Mouse (Mus musculus) hindbrain, postnatal 0 days (tissue): ENCODE results near the gene Olfr27. TPM values are rescaled to one million over a fixed set of nuclear protein-coding genes. Genes with fewer than 3 reads are reported as not detected.

Source experiments
- ATAC-seq: fragments of 200-750 bp; cut with Nextera tagmentation; 2 replicates; pipeline ENCODE4 v1.8.0; 2017; ENCODE audit warnings: mild to moderate bottlenecking, moderate TSS enrichment, moderate library complexity
- DNase-seq: peaks from one replicate; pipeline ENCODE4 v3.0.0-alpha.2; 2015; ENCODE audit warnings: low spot score
- H3K27ac ChIP-seq: fragments of 300-500 bp; sonication (generic); 2 replicates; pipeline ENCODE4 v1.5.1; 2014; ENCODE audit warnings: mild to moderate bottlenecking
- H3K27me3 ChIP-seq: fragments of 300-500 bp; sonication (generic); 2 replicates; pipeline ENCODE4 v1.6.1; 2014; ENCODE audit warnings: low read length, mixed read lengths; ENCODE audit not compliant: insufficient read depth
- H3K36me3 ChIP-seq: fragments of 300-500 bp; sonication (generic); 2 replicates; pipeline ENCODE4 v1.6.1; 2014; ENCODE audit warnings: low read length, mixed read lengths; ENCODE audit not compliant: insufficient read depth
- H3K4me1 ChIP-seq: fragments of 300-500 bp; sonication (generic); 2 replicates; pipeline ENCODE4 v1.6.1; 2014; ENCODE audit warnings: antibody characterized with exemption, low read length, mixed read lengths; ENCODE audit not compliant: insufficient read depth
- H3K4me2 ChIP-seq: fragments of 300-500 bp; sonication (generic); 2 replicates; pipeline ENCODE4 v1.6.1; 2014; ENCODE audit warnings: low read depth, mild to moderate bottlenecking, low read length, moderate library complexity, mixed read lengths
- H3K4me3 ChIP-seq: fragments of 300-500 bp; sonication (generic); 2 replicates; pipeline ENCODE4 v1.5.1; 2014; ENCODE audit warnings: low read length
- H3K9ac ChIP-seq: fragments of 300-500 bp; sonication (generic); replicated peaks from 2 replicates; pipeline ENCODE4 v1.6.1; 2014; ENCODE audit warnings: mild to moderate bottlenecking, low read length, moderate library complexity, mixed read lengths
- H3K9me3 ChIP-seq: fragments of 300-500 bp; sonication (generic); 2 replicates; pipeline ENCODE4 v1.6.1; 2016; ENCODE audit warnings: low read length, mixed read lengths
- CTCF ChIP-seq: IDR thresholded peaks from 2 replicates; pipeline ENCODE4 v1.5.1; 2016; ENCODE audit warnings: antibody characterized with exemption, control low read depth, low read depth
- WGBS: fragments of 180-500 bp; shearing (Covaris S2); extraction: QIAGEN DNeasy Blood & Tissue Kit; methylation state at CpG from one replicate; pipeline ENCODE4 v1.1.7; 2014; 5-methylcytosine and 5-hydroxymethylcytosine counted together
- polyA plus RNA-seq: library from polyadenylated mRNA; unstranded; fragments of >200 nt; fragmentation: Nextera tagmentation; extraction: Ambion mirVana; gene quantifications from 2 replicates; pipeline ENCODE4 v1.2.1, GENCODE M21; 2015
- total RNA-seq: library from RNA; depleted of rRNA; stranded (reverse); fragments of >200 nt; gene quantifications from 2 replicates; pipeline ENCODE4 v1.2.3, GENCODE M21; 2014; rRNA removed

Olfr27 gene
- total RNA-seq, result not detected in 2 replicates
- polyA plus RNA-seq, result not detected in 2 replicates

DNA sequence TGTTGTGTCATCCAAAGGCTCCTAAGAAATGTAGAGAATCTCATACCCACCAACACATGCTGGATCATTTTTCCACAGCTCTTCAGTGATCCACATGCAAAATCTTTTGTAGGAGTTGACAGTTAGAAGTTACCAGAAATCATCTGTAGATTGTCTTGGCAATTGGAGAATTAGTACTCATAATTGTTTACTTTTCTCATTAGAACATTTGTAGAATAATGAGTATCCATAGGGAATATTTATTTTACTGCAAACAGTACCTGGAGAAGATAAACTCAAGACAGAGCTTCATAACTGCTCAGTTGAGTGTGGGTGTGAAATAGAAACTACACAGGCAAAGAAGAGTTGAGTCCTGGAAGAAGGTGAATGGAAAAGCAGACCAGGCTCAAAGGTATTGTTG is at the start of gene Olfr27:
TSS of gene Olfr27 (plus strand) at position 301 of the 400 bp plus-strand sequence.
- no peak for TF ChIP-seq CTCF
- Histone ChIP-seq H3K36me3 (no peaks in the 10 kb centered on the region), H3K9me3 (no peaks in the 10 kb centered on the region), H3K4me1 (no peaks in the 10 kb centered on the region), H3K9ac (no peak within 1 kb of the TSS), H3K27ac (no peak within 1 kb of the TSS), H3K27me3 (no peaks in the 10 kb centered on the region), H3K4me3 (no peak within 1 kb of the TSS), H3K4me2 (no peak within 1 kb of the TSS)
- ATAC-seq (no peak), DNase-seq (no peak)

DNA sequence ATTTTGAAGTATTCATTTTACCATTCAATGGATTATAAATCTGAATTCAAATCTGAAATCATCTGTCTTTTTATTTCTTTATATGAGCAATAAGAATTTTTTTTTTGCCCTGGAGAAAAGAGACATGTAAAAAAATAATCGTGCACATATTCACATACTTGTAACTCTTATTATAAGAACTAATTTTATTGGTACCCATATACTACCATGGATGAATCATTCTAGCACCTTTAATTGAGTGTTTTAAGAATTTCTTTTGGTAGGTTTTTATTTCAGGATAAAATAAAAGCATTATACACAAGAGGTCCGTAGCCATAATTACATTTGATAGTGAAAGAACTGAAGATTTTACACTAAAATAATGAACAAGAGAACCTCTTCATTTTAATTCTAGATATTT is 49.1 kb upstream of the Olfr27 start, which contains the start of gene Olfr938:
TSS of gene Olfr938 (minus strand) at position 101 of the 400 bp plus-strand sequence.
- H3K9me3 ChIP-seq, result no peaks in the 10 kb centered on the region
- H3K27me3 ChIP-seq, result no peaks in the 10 kb centered on the region
- no peaks in the 10 kb centered on the region for H3K4me1 ChIP-seq
- no peak within 1 kb of the TSS for H3K4me3 ChIP-seq
- ATAC-seq (no peak), DNase-seq (no peak)
- H3K27ac ChIP-seq, result no peak within 1 kb of the TSS
- 90% methylated on average over 2 of the region's 2 CpGs for WGBS
- TF ChIP-seq CTCF, result no peak
- H3K36me3 ChIP-seq, result no peaks in the 10 kb centered on the region
- H3K9ac ChIP-seq, result no peak within 1 kb of the TSS
- no peak within 1 kb of the TSS for H3K4me2 ChIP-seq

DNA sequence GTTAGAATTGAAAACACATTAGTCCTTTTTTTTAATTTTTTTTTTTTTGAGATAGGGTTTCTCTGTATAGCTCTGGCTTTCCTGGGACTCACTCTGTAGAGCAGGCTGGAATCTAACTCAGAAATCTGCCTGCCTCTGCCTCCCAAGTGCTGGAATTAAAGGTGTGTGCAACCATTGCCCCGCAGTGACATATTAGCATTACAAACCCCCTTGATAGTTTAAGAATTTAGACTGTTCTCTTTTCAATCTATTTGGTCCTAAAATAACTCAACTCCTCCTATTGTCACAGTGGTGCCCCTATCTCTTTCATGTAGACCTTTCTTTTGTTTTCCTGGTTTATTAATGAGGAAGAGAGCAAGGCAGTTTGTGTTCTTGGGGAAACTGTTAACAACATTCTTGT is 605 bp upstream of the Olfr27 start:
- no peak overlapping the region for H3K27ac ChIP-seq
- no peak overlapping the region for H3K9ac ChIP-seq
- no peak for TF ChIP-seq CTCF
- DNase-seq (no peak), ATAC-seq (no peak)
- H3K9me3 ChIP-seq, result no peaks in the 10 kb centered on the region
- H3K4me1 ChIP-seq, result no peaks in the 10 kb centered on the region
- H3K36me3 ChIP-seq, result no peaks in the 10 kb centered on the region
- no peak overlapping the region for H3K4me3 ChIP-seq
- no peaks in the 10 kb centered on the region for H3K27me3 ChIP-seq
- WGBS, result 79% methylated on average over 1 of the region's 1 CpGs
- no peak overlapping the region for H3K4me2 ChIP-seq

DNA sequence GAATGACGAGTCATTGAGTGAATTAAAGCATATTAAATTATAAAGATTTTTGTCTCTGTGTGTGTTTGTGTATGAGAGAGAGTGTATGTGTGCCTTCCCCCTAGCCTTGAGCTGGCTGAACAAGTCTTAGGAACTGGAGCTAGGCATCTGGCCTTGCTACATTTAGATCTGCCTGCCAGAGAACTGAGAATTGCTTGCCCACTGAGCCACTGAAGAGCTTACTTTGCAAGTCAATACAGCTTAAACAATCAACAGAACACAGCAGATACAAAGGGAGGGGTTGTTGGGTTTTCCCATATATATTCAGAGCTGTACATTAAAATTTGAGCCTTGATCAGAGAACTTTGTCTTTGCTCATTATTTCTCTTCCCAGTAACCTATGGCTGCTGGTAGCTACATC is 24.5 kb downstream of the Olfr27 start:
- TF ChIP-seq CTCF, result no peak
- H3K9ac ChIP-seq, result no peak overlapping the region

DNA sequence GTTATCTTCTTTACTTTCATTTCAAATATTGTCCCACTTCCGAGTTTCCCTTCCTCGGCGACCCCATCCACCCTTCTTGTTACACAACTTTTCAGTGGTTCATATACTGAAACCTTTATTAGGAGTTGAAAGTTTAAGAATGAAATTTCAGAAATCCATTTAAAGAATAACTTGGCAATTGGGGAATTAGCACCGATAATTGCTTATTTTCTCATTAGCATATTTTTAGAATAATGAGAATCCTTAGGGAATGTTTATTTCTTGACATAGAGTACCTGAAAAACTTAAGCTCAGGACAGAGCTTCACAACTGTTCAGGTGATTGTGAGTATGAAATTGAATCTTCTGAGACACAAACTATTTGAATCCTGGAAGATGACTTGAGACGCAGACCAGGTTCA is 38.1 kb downstream of the Olfr27 start, which contains the start of gene Olfr943:
TSS of gene Olfr943 (plus strand) at position 301 of the 400 bp plus-strand sequence.
- WGBS, result 92% methylated on average over 5 of the region's 5 CpGs

More for the DNA sequence above, 24.5 kb downstream of the Olfr27 start:
- no peaks in the 10 kb centered on the region for H3K4me1 ChIP-seq
- DNase-seq (no peak), ATAC-seq (no peak)
- H3K27ac ChIP-seq, result no peak overlapping the region
- no peaks in the 10 kb centered on the region for H3K27me3 ChIP-seq
- no peak overlapping the region for H3K4me2 ChIP-seq
- H3K4me3 ChIP-seq, result no peak overlapping the region
- WGBS, result 56% methylated on average over 1 of the region's 1 CpGs
- no peaks in the 10 kb centered on the region for H3K36me3 ChIP-seq
- no peaks in the 10 kb centered on the region for H3K9me3 ChIP-seq

More for the DNA sequence above, 38.1 kb downstream of the Olfr27 start, which contains the start of gene Olfr943:
- TF ChIP-seq CTCF, result no peak
- Histone ChIP-seq H3K4me1 (no peaks in the 10 kb centered on the region), H3K4me2 (no peak within 1 kb of the TSS), H3K36me3 (no peaks in the 10 kb centered on the region), H3K9ac (no peak within 1 kb of the TSS), H3K4me3 (no peak within 1 kb of the TSS), H3K27ac (no peak within 1 kb of the TSS), H3K9me3 (no peaks in the 10 kb centered on the region), H3K27me3 (no peaks in the 10 kb centered on the region)
- no peak for ATAC-seq
- DNase-seq, result no peak

Other genes starting within 250 kb of the Olfr27 start
- gene Olfr930, start 198.3 kb upstream of the Olfr27 start, total RNA-seq, result not detected in 2 replicates
- gene Olfr930, start 198.3 kb upstream of the Olfr27 start, polyA plus RNA-seq, result not detected in 2 replicates
- not detected in 2 replicates for gene Olfr933, start 155.8 kb upstream of the Olfr27 start, total RNA-seq
- gene Olfr933, start 155.8 kb upstream of the Olfr27 start, polyA plus RNA-seq, result not detected in 2 replicates
- gene Olfr934, start 139.8 kb upstream of the Olfr27 start, total RNA-seq, result not detected in 2 replicates
- not detected in 2 replicates for gene Olfr934, start 139.8 kb upstream of the Olfr27 start, polyA plus RNA-seq
- gene Olfr935, start 128.4 kb upstream of the Olfr27 start, total RNA-seq, result not detected in 2 replicates
- not detected in 2 replicates for gene Olfr935, start 128.4 kb upstream of the Olfr27 start, polyA plus RNA-seq
- gene Olfr146, start 104.8 kb upstream of the Olfr27 start, total RNA-seq, result not detected in 2 replicates
- gene Olfr146, start 104.8 kb upstream of the Olfr27 start, polyA plus RNA-seq, result not detected in 2 replicates
- gene Olfr937, start 63.2 kb upstream of the Olfr27 start, total RNA-seq, result not detected in 2 replicates
- not detected in 2 replicates for gene Olfr937, start 63.2 kb upstream of the Olfr27 start, polyA plus RNA-seq
- gene Olfr938, start 49.2 kb upstream of the Olfr27 start, total RNA-seq, result not detected in 2 replicates
- gene Olfr938, start 49.2 kb upstream of the Olfr27 start, polyA plus RNA-seq, result not detected in 2 replicates
- gene Olfr943, start 38.2 kb downstream of the Olfr27 start, total RNA-seq, result not detected in 2 replicates
- not detected in 2 replicates for gene Olfr943, start 38.2 kb downstream of the Olfr27 start, polyA plus RNA-seq
- not detected in 2 replicates for gene Olfr944, start 73.8 kb downstream of the Olfr27 start, total RNA-seq
- not detected in 2 replicates for gene Olfr944, start 73.8 kb downstream of the Olfr27 start, polyA plus RNA-seq
- gene Olfr1537, start 121.9 kb downstream of the Olfr27 start, total RNA-seq, result not detected in 2 replicates
- gene Olfr1537, start 121.9 kb downstream of the Olfr27 start, polyA plus RNA-seq, result not detected in 2 replicates
- not detected in 2 replicates for gene Olfr945, start 148.7 kb downstream of the Olfr27 start, total RNA-seq
- gene Olfr945, start 148.7 kb downstream of the Olfr27 start, polyA plus RNA-seq, result not detected in 2 replicates
- gene Olfr948, start 197.9 kb downstream of the Olfr27 start, total RNA-seq, result not detected in 2 replicates
- not detected in 2 replicates for gene Olfr948, start 197.9 kb downstream of the Olfr27 start, polyA plus RNA-seq